Mouse (Mus musculus): ENCODE measurements around the gene Pigl. TPM values are rescaled to one million over a fixed set of nuclear protein-coding genes. Genes with fewer than 3 reads are reported as not detected.

The Pigl gene
- 4.3 and 5.9 TPM in 2 replicates for polyA plus RNA-seq (2012; ENCODE audit: low replicate concordance)

DNA sequence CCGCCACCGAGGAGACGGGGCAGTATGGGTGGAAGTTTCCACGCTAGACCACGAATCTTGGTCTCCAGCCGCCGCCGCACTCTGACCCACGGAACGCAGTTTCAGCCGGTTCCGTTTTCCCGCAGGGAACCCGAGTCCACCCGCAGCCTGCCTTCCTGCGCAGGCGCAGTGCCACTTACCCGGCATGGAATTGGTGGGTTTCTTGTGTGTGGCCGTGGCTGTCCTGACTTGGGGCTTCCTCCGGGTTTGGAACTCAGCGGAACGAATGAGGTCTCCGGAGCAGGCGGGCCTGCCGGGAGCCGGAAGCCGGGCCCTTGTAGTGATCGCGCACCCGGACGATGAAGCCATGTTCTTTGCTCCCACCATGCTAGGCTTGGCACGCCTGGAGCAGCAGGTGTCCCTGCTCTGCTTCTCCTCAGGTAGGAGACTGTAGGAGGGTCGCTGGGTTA lies at the start of gene Pigl, which contains the start of gene Ncor1:
Gene Pigl, plus strand, starts transcription at position 185 of the 449 bp plus-strand sequence.
Gene Ncor1, minus strand, starts transcription at position 266 of the 449 bp plus-strand sequence.

DNA sequence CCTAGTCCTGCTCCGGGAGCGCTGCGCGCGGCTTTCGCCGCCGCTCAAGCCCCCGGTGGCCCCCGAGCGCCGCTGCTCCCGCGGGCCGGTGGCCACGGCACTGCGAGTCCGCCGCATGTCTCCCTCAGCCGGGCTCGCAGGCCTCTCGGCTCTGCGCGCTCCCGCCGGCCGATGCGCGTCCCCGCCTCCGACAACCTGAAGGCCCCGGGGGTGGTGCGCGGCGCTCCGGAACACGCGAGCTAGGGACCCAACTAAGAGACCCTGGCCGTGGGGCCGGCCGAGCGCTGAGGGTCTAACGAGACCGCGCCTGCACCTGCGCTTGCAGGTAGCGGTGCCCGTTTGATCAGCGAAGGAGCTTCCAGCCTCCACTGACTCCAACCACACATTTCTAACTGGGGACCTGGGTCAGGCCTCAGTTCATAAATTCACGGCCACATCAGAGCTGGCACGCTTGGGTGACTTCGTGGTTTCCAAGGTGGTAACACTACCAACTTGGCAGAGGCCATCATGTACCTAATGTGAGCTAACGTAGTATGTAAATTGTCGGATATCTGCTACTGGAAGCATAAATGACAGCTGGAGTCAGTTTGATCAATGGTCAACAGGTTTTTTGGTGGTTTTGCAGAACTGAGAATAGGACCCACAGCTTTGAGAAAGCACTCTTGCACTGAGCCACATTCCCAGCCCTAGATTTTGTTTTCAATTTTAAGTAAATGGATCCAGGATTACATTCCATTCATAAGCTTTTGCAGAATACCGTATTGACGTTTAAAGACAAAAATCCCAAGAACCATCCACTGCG lies 81.0 kb downstream of the Pigl start, which contains the start of gene Cenpv:
Gene Cenpv, minus strand, starts transcription at position 173 of the 802 bp plus-strand sequence.

GRCm38 (mm10) chr11:62550727-62551225 lies 92.5 kb downstream of the Pigl start, which contains the start of gene Ubb:
TSS of gene Ubb (plus strand) at chr11:62551171.

Other genes starting within 250 kb of the Pigl start
- gene Adora2b, start 209.5 kb upstream of the Pigl start, polyA plus RNA-seq (2012; ENCODE audit: low replicate concordance), result 1.2 and 3.6 TPM in 2 replicates
- 0.81 and 2.6 TPM in 2 replicates for gene Zswim7, start 177.1 kb upstream of the Pigl start, polyA plus RNA-seq (2012; ENCODE audit: low replicate concordance)
- gene Ttc19, start 177.0 kb upstream of the Pigl start, polyA plus RNA-seq (2012; ENCODE audit: low replicate concordance), result 3.2 and 6.2 TPM in 2 replicates
- 94.5 and 186 TPM in 2 replicates for gene Ncor1, start 81 bp downstream of the Pigl start, polyA plus RNA-seq (2012; ENCODE audit: low replicate concordance)
- gene Cenpv, start 80.8 kb downstream of the Pigl start, polyA plus RNA-seq (2012; ENCODE audit: low replicate concordance), result 18.0 and 21.7 TPM in 2 replicates
- gene Ubb, start 92.7 kb downstream of the Pigl start, polyA plus RNA-seq (2012; ENCODE audit: low replicate concordance), result 404 and 1,904 TPM in 2 replicates
- 13.9 and 31.0 TPM in 2 replicates for gene Trpv2, start 116.0 kb downstream of the Pigl start, polyA plus RNA-seq (2012; ENCODE audit: low replicate concordance)
- gene Lrrc75a, start 190.1 kb downstream of the Pigl start, polyA plus RNA-seq (2012; ENCODE audit: low replicate concordance), result 4.2 and 6.0 TPM in 2 replicates
- gene Mmgt2, start 190.2 kb downstream of the Pigl start, polyA plus RNA-seq (2012; ENCODE audit: low replicate concordance), result 30.1 and 67.6 TPM in 2 replicates